Mouse (Mus musculus): ENCODE data around the gene Ptger1.

The Ptger1 gene

GRCm38 (mm10) chr8:83697374-83698220 lies 31.1 kb downstream of the Ptger1 start:
- peak; percentile 36 for DNase-seq

- peak; percentile 75 for DNase-seq
These were observed 31.8 kb downstream of the Ptger1 start for GRCm38 (mm10) chr8:83698291-83698660.

- DNase-seq, result peak; percentile 77
These were observed 32.4 kb downstream of the Ptger1 start, which contains the start of gene Pkn1 for GRCm38 (mm10) chr8:83698661-83699453. Gene Pkn1 (minus strand): TSS chr8:83699179.

- DNase-seq, result no peak
These were observed 33.1 kb downstream of the Ptger1 start for GRCm38 (mm10) chr8:83699566-83699965.

- no peak for DNase-seq
These were observed 34.1 kb downstream of the Ptger1 start for GRCm38 (mm10) chr8:83700423-83701085.

- DNase-seq, result no peak
These were observed 36.9 kb downstream of the Ptger1 start for GRCm38 (mm10) chr8:83703426-83703825.

- no peak for DNase-seq
These were observed 39.9 kb downstream of the Ptger1 start for GRCm38 (mm10) chr8:83706411-83706810.

- DNase-seq, result no peak
These were observed 41.1 kb downstream of the Ptger1 start for GRCm38 (mm10) chr8:83707554-83707953.

GRCm38 (mm10) chr8:83714676-83715030 lies 48.2 kb downstream of the Ptger1 start:
- no peak for DNase-seq

- DNase-seq, result peak; percentile 97
These were observed 48.7 kb downstream of the Ptger1 start, which contains the start of gene Ddx39 for GRCm38 (mm10) chr8:83715031-83715690. Gene Ddx39 (plus strand): TSS chr8:83715177.

- peak; percentile 31 for DNase-seq
These were observed 49.3 kb downstream of the Ptger1 start for GRCm38 (mm10) chr8:83715771-83716170.

GRCm38 (mm10) chr8:83716563-83716962 lies 50.1 kb downstream of the Ptger1 start:
- DNase-seq, result no peak

- no peak for DNase-seq
These were observed 52.6 kb downstream of the Ptger1 start for GRCm38 (mm10) chr8:83719048-83719447.

- DNase-seq, result no peak
These were observed 53.2 kb downstream of the Ptger1 start for GRCm38 (mm10) chr8:83719693-83720092.

- no peak for DNase-seq
These were observed 55.0 kb downstream of the Ptger1 start for GRCm38 (mm10) chr8:83721405-83722025.
